In the genomic region with DNA sequence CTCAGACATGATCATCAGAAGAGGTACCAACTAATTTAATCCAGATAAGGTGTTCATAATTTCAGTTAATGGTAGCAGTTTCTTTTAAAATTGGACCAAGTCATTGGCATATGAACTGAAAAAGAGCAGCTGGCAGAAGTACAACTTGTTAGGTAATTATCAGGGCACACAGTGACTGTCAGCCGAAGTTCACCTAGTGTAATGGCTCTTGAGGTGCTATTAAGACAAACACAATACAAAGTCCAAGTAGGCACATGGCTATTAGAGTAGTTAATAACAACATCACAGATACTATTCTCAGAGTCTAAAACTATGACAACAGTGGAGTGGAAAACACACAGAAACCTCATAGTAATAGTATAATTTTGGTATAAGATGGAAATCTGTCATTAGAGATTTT, we compare ENCODE assay signal across 18 mouse cellular contexts.
"Had no signal": no experiment of that assay in that cellular context is flagged by ENCODE, and none has a peak within 500 bp of the region (broad histone marks: within the 10 kb centered on the region; RNA-seq: fewer than 3 reads in every experiment).

No protein-coding gene starts in this region.

- H3K27ac ChIP-seq: hindbrain, postnatal 0 days; kidney, postnatal 0 days; limb, embryonic 12.5 days; limb, embryonic 15.5 days; liver, embryonic 13.5 days; macrophage; midbrain, embryonic 12.5 days; midbrain, embryonic 15.5 days; neural tube, embryonic 13.5 days; stomach, postnatal 0 days had no signal

- H3K27me3 ChIP-seq: limb, embryonic 12.5 days; limb, embryonic 15.5 days; liver, embryonic 13.5 days; midbrain, embryonic 12.5 days; midbrain, embryonic 15.5 days; neural tube, embryonic 13.5 days had no signal

- H3K36me3 ChIP-seq: limb, embryonic 12.5 days; limb, embryonic 15.5 days; liver, embryonic 13.5 days; midbrain, embryonic 12.5 days; midbrain, embryonic 15.5 days; neural tube, embryonic 13.5 days had no signal

- H3K4me2 ChIP-seq: limb, embryonic 12.5 days; limb, embryonic 15.5 days; liver, embryonic 13.5 days; lung, embryonic 14.5 days; midbrain, embryonic 12.5 days; midbrain, embryonic 15.5 days; neural tube, embryonic 13.5 days had no signal

- H3K4me3 ChIP-seq: limb, embryonic 12.5 days; limb, embryonic 15.5 days; liver, embryonic 13.5 days; midbrain, embryonic 12.5 days; midbrain, embryonic 15.5 days; neural tube, embryonic 13.5 days had no signal

- H3K4me1 ChIP-seq: limb, embryonic 15.5 days; liver, embryonic 13.5 days; midbrain, embryonic 15.5 days had no signal

- H3K9me3 ChIP-seq: limb, embryonic 12.5 days; limb, embryonic 15.5 days; liver, embryonic 13.5 days; midbrain, embryonic 12.5 days; midbrain, embryonic 15.5 days; neural tube, embryonic 13.5 days had no signal

- DNase-seq: left cerebral cortex, postnatal 4 days; liver, embryonic 13.5 days; lung, embryonic 14.5 days; right cerebral cortex, postnatal 4 days; thymus, adult 2 months; thymus, postnatal 14 days; thymus, postnatal 4 days had no signal

- H3K9ac ChIP-seq: limb, embryonic 12.5 days; limb, embryonic 15.5 days; liver, embryonic 13.5 days; lung, embryonic 14.5 days; midbrain, embryonic 12.5 days; midbrain, embryonic 15.5 days; neural tube, embryonic 13.5 days had no signal

- ATAC-seq: hindbrain, postnatal 0 days; inflammation-experienced regulatory T-cells, adult 6 months; lung, postnatal 0 days; midbrain, embryonic 15.5 days had no signal
